Mouse (Mus musculus) G1E-ER4 (cell line): ENCODE results near the gene Tbccd1. TPM values are rescaled to one million over a fixed set of nuclear protein-coding genes. Genes with fewer than 3 reads are reported as not detected.

Experiments used
- GATA1 ChIP-seq: IDR thresholded peaks from one replicate; pipeline ENCODE4 v1.8.0; 2012; ENCODE audit warnings: low read length, inconsistent platforms
- polyA plus RNA-seq: library from polyadenylated mRNA; stranded (reverse); fragments of >175 nt; gene quantifications from 2 replicates; pipeline ENCODE4 v1.2.3, GENCODE M21; 2012

Gene Tbccd1
- 1.9 and 2.9 TPM in 2 replicates for polyA plus RNA-seq

- TF ChIP-seq GATA1, result no peak
These were observed at the start of gene Tbccd1, which contains the start of gene Dnajb11 for GRCm38 (mm10) chr16:22857431-22858113. Gene Tbccd1 (minus strand): TSS chr16:22857669. Gene Dnajb11 (plus strand): TSS chr16:22857845.

- TF ChIP-seq GATA1, result no peak
These were observed 43.9 kb upstream of the Tbccd1 start for GRCm38 (mm10) chr16:22901326-22901725.

GRCm38 (mm10) chr16:22899866-22900570, 42.5 kb upstream of the Tbccd1 start:
- TF ChIP-seq GATA1, result no peak

GRCm38 (mm10) chr16:22899346-22899745, 41.9 kb upstream of the Tbccd1 start:
- TF ChIP-seq GATA1, result no peak

- no peak for TF ChIP-seq GATA1
These were observed 39.1 kb upstream of the Tbccd1 start for GRCm38 (mm10) chr16:22896618-22897017.

- TF ChIP-seq GATA1, result no peak
These were observed 36.6 kb upstream of the Tbccd1 start for GRCm38 (mm10) chr16:22894095-22894494.

- no peak for TF ChIP-seq GATA1
These were observed 34.3 kb upstream of the Tbccd1 start for GRCm38 (mm10) chr16:22891733-22892154.

GRCm38 (mm10) chr16:22890683-22891510, 33.4 kb upstream of the Tbccd1 start, which contains the start of gene Ahsg:
Gene Ahsg (plus strand): TSS chr16:22891277.
- TF ChIP-seq GATA1, result no peak

GRCm38 (mm10) chr16:22889716-22890115, 32.2 kb upstream of the Tbccd1 start:
- no peak for TF ChIP-seq GATA1

- no peak for TF ChIP-seq GATA1
These were observed 31.4 kb upstream of the Tbccd1 start for GRCm38 (mm10) chr16:22888835-22889234.

GRCm38 (mm10) chr16:22886726-22887125, 29.3 kb upstream of the Tbccd1 start:
- TF ChIP-seq GATA1, result no peak

GRCm38 (mm10) chr16:22885356-22885755, 27.9 kb upstream of the Tbccd1 start:
- TF ChIP-seq GATA1, result no peak

GRCm38 (mm10) chr16:22883441-22883840, 26.0 kb upstream of the Tbccd1 start:
- no peak for TF ChIP-seq GATA1

- TF ChIP-seq GATA1, result peak; percentile 57
These were observed 24.0 kb upstream of the Tbccd1 start for GRCm38 (mm10) chr16:22881487-22881886.

- TF ChIP-seq GATA1, result no peak
These were observed 23.4 kb upstream of the Tbccd1 start for GRCm38 (mm10) chr16:22880900-22881299.

GRCm38 (mm10) chr16:22879945-22880595, 22.6 kb upstream of the Tbccd1 start:
- no peak for TF ChIP-seq GATA1
